Comparison of ENCODE assay signal across 12 mouse cellular contexts in genomic region chr6:101684390-101684789, GRCm38 (mm10).
A peak's percentile ranks its signal among the peaks of the same experiment; 100 is the strongest.
DNase-seq lines count a peak whose midpoint lies in the region; ATAC-seq and TF ChIP-seq lines count a peak whose summit lies in the region.
"Had no signal": no experiment of that assay in that cellular context is flagged by ENCODE, and none has a peak within 500 bp of the region (broad histone marks: within the 10 kb centered on the region; RNA-seq: fewer than 3 reads in every experiment).

No protein-coding gene starts in this region.

- no peak overlapping the region for H3K4me3 ChIP-seq in intestine, postnatal 0 days (ENCODE audit: low read depth, low read length)
- no peak overlapping the region for H3K4me3 ChIP-seq in intestine, embryonic 16.5 days (ENCODE audit: low read length)
- H3K4me3 ChIP-seq in testis, adult 2 months (ENCODE audit: control insufficient read depth, low read depth, low read length) = no peak overlapping the region
- H3K4me3 ChIP-seq: hindbrain, embryonic 12.5 days; liver, embryonic 15.5 days had no signal

- H3K9me3 ChIP-seq in intestine, postnatal 0 days (ENCODE audit: control insufficient read depth) = no peaks in the 10 kb centered on the region
- no peaks in the 10 kb centered on the region for H3K9me3 ChIP-seq in intestine, embryonic 16.5 days (ENCODE audit: control insufficient read depth, low read length)
- H3K9me3 ChIP-seq: hindbrain, embryonic 12.5 days; liver, embryonic 15.5 days had no signal

- ATAC-seq in intestine, postnatal 0 days = no peak
- ATAC-seq in intestine, embryonic 16.5 days = no peak

- no peaks in the 10 kb centered on the region for H3K27me3 ChIP-seq in intestine, postnatal 0 days (replicated peaks; ENCODE audit: control insufficient read depth, insufficient read depth, low read length)
- H3K27me3 ChIP-seq in intestine, embryonic 16.5 days (replicated peaks; ENCODE audit: control insufficient read depth, insufficient read depth, low read length) = no peaks in the 10 kb centered on the region
- H3K27me3 ChIP-seq in testis, adult 2 months (ENCODE audit: control insufficient read depth, insufficient read depth, low read length) = no peaks in the 10 kb centered on the region
- H3K27me3 ChIP-seq: hindbrain, embryonic 12.5 days; liver, embryonic 15.5 days had no signal

- peak; percentile 6 to 33 for DNase-seq in spleen, postnatal 10 days (ENCODE audit: low spot score in 2 of 2)
- no peak for DNase-seq in spleen, postnatal 14 days (ENCODE audit: low spot score in 2 of 2)
- peak; percentile 72 for DNase-seq in ZHBTc4 (ENCODE audit: low read depth, low spot score)
- DNase-seq in cerebellum, adult 11 months = no peak
- DNase-seq in MN1 (ENCODE audit: low spot score) = no peak
- DNase-seq: cerebellum, adult 11-12 months; layer of hippocampus, adult 9-11 months had no signal

- WGBS in intestine, postnatal 0 days = 73% methylated on average over 2 of the region's 2 CpGs
- 69% methylated on average over 2 of the region's 2 CpGs for WGBS in intestine, embryonic 16.5 days

- no peaks in the 10 kb centered on the region for H3K36me3 ChIP-seq in intestine, postnatal 0 days (ENCODE audit: control insufficient read depth, insufficient read depth)
- no peaks in the 10 kb centered on the region for H3K36me3 ChIP-seq in intestine, embryonic 16.5 days (ENCODE audit: control insufficient read depth, insufficient read depth, low read length)
- H3K36me3 ChIP-seq in testis, adult 2 months (ENCODE audit: control insufficient read depth, insufficient read depth, low read length) = no peaks in the 10 kb centered on the region
- H3K36me3 ChIP-seq: hindbrain, embryonic 12.5 days; liver, embryonic 15.5 days had no signal

- no peaks in the 10 kb centered on the region for H3K4me1 ChIP-seq in intestine, postnatal 0 days (replicated peaks; ENCODE audit: control insufficient read depth, insufficient read depth, low read length)
- no peaks in the 10 kb centered on the region for H3K4me1 ChIP-seq in intestine, embryonic 16.5 days (ENCODE audit: control insufficient read depth, insufficient read depth, low read length)
- H3K4me1 ChIP-seq in testis, adult 2 months (ENCODE audit: control insufficient read depth, insufficient read depth, low read length) = no peaks in the 10 kb centered on the region
- H3K4me1 ChIP-seq: hindbrain, embryonic 12.5 days; liver, embryonic 15.5 days had no signal

- peak; percentile 50 for TF ChIP-seq CTCF in intestine, postnatal 0 days (IDR thresholded peaks at IDR 0.05; ENCODE audit: low read depth)
- TF ChIP-seq CTCF in testis, adult 2 months (IDR thresholded peaks at IDR 0.05; ENCODE audit: control insufficient read depth, insufficient read depth, insufficient replicate concordance, low read depth, low read length) = peak; percentile 53; the same call in 1 of the 2 replicates

- no peak overlapping the region for H3K4me2 ChIP-seq in intestine, postnatal 0 days (replicated peaks; ENCODE audit: low read depth)
- H3K4me2 ChIP-seq in intestine, embryonic 16.5 days (ENCODE audit: low read depth, low read length) = no peak overlapping the region
- H3K4me2 ChIP-seq: hindbrain, embryonic 12.5 days; liver, embryonic 15.5 days had no signal

- H3K9ac ChIP-seq in intestine, postnatal 0 days (ENCODE audit: low read depth, low read length) = no peak overlapping the region
- no peak overlapping the region for H3K9ac ChIP-seq in intestine, embryonic 16.5 days (ENCODE audit: low read depth, low read length)
- H3K9ac ChIP-seq: hindbrain, embryonic 12.5 days; liver, embryonic 15.5 days had no signal

- TF ChIP-seq POLR2A in testis, adult 2 months (IDR thresholded peaks at IDR 0.05; ENCODE audit: control insufficient read depth, low read depth, low read length) = no peak

- no peak overlapping the region for H3K27ac ChIP-seq in intestine, postnatal 0 days (ENCODE audit: low read depth, low read length)
- H3K27ac ChIP-seq in intestine, embryonic 16.5 days (ENCODE audit: low read length) = no peak overlapping the region
- no peak overlapping the region for H3K27ac ChIP-seq in testis, adult 2 months (ENCODE audit: control insufficient read depth, insufficient read depth, low read depth, low read length)
- H3K27ac ChIP-seq: hindbrain, embryonic 12.5 days; liver, embryonic 15.5 days had no signal

Comparison
In these comparisons a context has a peak if more than half of its experiments do, and no peak if none do; other contexts are left out.
1. DNase-seq: peak in spleen, postnatal 10 days (2 of 2) and ZHBTc4 (single experiment); none in spleen, postnatal 14 days (0 of 2), cerebellum, adult 11 months (single experiment) and MN1 (single experiment).